Mouse (Mus musculus): ENCODE measurements at regions not wholly inside any gene's neighbourhood (a gene's known extent, or its start where the extent isn't known, plus 50 kb on each side); places are given as distances from the start of the nearest gene placed in this dataset.

DNA sequence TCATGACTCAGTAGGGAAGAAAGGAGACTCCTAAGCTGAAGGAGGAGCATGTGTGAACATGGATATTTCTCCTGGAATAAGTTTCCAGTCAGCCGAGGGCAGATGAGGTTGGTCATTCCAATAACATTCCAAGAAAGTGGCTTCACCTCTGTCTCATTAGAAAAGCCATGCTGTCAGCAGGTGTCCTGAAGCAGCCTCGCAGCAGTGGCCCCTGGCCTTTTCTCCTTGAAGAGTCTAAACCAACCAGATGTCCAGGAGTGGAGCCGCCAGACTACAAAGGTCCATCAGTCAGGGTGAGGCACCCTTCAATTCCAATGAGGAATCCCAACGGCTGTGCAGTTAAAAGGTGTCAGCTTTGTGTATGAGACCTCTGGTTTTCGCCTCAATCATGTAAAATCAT is 197.2 kb upstream of the Klf3 start:
- peak; percentile 50 for DNase-seq (ENCODE audit: low read depth, low spot score)

DNA sequence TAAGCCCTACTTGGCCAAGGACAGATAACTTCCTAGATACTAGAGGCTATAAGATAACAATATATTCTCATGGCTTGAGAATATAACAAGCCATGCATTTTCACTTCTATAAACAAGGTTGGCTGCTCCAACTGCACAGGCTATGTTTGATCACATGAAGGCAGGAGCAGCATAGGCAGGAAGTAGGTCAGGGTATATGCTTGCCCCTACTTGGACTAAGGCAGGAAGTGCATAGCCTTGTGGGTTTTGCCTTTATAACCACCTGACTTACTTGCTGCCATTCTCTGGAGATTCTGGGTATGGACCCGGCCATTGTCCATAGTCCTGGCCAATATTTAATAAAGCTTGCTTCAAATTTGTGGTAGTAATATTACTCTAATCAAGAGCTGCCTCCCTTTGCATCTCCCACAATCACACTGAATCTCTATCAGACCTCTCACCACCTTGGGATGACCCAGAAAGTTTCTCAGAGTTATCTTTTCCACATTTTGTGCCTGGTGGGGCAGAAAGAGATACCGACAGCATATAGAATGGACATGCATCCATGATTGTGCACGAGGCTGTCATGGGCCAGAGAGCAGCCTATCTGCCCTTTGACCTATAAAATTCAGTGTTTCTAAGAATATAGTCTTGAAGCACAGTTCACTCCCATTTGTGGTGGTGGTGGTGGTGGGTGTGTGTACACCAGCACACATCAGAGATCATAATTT is 193.7 kb upstream of the Klf3 start:
- DNase-seq (ENCODE audit: low read depth, low spot score): no peak

DNA sequence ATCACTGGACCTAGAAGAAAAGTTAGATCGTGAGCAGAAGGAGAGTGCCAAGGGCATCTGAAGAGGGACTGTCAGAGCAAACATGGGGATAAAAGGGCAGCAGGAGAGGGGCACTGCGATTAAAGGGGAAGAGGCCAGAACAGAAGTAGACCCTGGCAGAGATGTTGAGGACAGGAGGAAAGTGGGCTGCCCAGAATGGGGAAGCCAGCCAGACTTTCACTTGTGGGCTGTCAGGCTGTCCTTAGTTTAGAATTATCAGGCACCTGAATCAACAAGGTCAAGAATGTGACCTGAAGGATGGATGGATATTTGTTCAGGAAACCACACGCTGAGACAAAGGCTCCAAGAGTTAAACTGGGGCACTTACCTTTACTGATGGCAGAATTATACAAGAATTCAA is 193.0 kb upstream of the Klf3 start:
- peak; percentile 78 for DNase-seq (ENCODE audit: low read depth, low spot score)

DNA sequence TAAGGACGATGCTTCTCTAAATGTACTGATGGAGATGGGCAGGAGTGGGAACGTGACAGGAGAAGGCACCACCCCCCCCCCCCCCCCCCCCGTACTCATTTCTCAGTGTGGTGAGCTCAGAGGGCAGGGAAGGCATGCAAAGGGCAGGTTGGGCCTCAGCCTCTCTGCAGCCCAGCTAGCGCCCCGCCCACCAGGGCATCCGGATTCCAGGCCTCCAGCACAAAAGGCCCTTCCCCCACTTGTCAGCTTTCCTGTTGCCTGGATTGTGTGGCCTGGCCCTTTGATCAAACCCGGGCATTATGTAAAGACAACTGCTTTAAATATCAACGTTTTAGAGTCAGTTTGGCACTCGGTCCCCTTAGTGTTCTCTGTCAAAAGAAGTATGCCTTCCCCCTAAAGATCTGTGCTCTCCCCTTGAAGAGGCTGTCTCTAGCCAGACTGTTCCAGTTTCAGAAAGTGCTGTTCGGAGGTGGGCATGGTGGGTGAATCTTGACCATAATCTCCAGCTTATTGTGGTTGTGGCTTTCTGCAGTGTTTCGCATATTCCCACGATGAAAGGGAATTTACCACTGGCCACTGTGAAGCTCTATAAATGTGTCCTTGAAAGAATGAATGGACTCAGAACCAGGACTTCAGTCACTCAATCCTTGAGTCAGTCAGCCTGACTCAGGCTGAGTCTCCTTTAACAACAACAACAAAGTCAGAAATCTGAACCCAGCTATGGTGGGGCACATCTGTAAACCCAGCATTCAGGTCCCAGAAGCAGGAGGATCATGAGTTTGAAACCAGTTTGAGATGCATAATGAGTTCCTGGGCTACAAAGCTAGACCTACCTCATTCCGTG is 192.4 kb upstream of the Klf3 start:
- DNase-seq (ENCODE audit: low read depth, low spot score): peak; percentile 92

DNA sequence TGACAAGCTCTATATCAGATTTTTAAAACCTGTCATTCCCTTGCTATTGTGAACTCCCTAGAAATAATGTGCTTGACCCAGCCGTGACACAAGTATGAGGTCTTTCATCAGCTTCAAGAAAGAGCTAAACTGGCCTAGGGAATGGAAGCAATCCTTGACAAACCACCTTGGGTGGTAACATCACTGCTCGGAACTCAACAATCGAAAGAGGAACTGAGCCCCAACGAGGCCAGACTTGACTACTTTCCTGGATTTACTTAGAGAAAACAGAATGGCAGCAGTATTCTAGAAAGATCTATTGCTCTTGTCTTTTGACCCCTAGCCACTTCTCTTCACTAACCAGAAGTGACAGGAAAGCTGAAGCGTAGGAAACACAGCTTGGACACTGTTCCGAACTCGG is 191.2 kb upstream of the Klf3 start:
- DNase-seq (ENCODE audit: low read depth, low spot score): no peak

DNA sequence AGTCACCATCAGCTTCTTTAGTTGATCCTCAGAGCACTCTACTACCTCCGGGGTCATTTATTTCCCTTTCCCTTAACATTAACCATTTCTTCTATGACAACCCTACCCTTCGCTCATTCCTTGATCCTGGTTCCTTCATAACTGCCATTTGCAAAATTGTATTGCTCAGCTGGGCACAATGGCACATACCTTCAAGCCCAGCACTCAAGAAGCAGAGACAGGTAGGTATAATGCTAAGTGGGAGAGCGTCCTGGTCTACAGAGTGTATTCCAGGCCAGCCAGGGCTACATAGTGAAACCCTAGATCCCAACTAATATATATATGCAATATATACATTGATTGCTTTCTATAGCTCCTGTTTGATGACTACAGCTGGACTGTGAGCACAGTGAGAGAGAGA is 189.5 kb upstream of the Klf3 start:
- no peak for DNase-seq (ENCODE audit: low read depth, low spot score)

DNA sequence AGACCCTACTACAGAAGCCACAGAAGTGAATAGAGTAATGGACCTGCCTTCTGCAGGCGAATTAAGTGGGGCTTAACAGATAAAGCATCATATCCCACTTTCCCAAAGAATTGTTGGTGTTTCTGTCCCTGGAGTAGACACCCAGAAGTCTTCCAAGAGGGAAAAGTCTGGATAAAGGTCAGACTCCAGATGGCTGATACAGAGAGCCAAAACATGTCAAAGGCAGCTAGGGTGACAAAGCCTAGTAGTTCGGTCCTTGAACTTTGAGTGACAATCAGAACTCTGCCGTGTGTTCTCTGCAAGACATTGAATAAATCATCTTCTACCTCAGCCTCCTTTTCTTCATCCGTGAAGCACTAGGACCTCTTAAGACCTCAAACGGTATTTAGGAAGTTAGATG is 185.1 kb upstream of the Klf3 start:
- DNase-seq (ENCODE audit: low read depth, low spot score): no peak

DNA sequence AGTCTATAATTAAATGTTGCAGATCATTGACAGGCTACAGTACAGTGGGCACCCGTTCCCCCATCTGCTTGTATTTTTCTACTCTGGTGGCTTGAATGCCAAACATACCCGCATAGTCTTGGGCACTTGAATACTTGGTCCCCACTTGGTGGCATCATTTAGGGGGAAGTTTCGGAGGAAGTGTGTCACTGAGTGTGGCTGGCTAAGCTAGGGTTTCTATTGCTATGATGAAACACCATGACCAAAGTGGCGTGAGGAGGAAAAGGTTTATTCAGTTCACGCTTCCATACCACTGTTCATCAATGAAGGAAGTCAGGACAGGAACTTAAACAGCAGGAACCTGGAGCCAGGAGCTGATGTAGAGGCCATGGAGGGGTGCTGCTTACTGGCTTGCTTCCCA is 183.4 kb upstream of the Klf3 start:
- DNase-seq (ENCODE audit: low read depth, low spot score): no peak

DNA sequence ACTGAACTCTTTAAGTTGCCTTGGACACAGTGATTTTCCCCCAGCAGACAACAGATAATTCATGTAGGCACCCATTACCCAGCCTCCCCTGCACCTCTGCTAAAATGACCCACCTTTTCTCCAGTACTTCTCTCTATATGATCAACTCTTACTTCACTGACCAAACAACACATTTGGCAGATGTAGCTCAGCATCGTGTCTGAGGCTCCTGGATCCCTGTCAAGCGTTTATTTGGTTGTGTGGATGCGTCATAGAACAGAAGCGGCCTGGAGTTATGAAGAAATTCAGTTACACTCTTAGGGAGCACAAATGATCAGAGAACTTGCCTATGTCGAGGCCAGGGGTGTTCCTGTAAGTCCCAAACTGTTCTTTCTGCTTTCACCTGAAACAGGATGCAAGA is 182.5 kb upstream of the Klf3 start:
- no peak for DNase-seq (ENCODE audit: low read depth, low spot score)

DNA sequence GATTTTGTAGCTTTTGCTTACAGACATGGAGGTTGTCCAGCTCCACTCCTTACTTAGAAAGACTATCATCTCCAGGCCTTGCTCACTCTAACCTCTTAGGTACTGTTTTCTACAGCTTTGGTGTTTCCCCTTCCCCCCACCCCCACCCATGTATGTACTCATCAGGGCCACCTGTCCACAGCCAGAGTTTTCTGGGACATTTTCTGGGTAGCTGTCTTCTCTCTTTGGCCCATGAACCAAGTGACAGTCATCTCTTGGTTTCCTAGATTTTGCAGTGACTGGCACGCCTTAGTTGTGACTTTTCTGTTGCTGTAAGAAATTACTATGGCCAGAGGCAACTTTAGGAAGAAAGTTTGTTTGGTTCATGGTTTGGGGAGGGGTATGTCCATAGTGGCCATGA is 181.8 kb upstream of the Klf3 start:
- DNase-seq (ENCODE audit: low read depth, low spot score): no peak

DNA sequence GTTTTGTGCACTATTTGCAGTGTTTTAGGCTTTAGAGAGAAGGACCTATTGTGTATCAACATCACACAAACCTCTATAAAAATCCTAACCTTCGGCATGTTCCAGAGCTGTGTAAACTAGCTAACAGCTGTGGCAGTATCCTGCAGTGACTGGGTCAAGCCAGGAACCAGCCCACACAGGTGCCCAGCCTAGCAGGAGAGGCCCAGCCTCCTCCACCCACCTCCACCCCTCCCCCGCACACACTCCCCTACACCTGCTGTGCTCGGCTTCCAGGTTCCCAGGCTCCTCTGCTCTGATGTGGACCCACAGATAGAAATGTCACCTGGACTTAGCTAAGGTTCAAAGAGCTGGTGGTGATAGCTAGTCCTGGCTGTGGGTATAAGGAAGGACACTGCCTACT is 179.5 kb upstream of the Klf3 start:
- DNase-seq (ENCODE audit: low read depth, low spot score): no peak

DNA sequence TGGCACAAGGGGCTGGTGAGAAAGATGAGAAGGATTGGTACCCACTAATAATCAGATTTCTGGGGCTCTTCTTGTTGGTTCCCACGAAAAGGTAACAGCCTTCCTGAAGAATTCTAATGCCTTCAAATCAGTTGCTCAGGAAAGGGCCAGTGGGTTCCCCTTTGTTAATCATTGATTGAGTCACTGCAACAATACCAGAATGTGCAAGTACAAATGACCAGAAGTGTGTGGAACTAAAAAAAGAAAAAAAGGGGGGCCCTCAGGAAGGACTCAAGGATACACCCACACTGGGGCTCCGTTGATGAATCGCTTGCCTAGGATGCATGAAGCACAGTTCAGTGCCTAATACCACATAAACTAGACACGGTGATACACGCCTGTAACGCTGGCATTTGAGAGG is 179.0 kb upstream of the Klf3 start:
- no peak for DNase-seq (ENCODE audit: low read depth, low spot score)

DNA sequence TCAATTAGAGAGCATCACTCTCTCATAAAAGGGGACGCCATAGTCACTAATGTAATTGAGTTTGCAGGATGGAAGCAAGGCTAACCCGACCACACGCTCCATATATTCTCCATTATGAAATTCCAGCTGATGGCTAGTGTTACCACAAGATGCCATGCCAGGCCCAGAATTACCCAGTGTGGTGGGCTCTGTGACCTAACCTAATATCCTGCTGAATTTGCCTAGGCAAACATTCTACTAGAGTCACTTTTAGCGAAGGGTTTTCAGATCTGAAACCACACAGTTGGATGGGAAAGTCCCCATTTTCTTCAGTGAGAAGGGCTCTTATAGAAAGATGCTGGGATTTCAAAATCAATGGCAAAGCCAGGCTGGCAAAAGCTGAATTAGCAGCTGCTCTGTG is 177.8 kb upstream of the Klf3 start:
- no peak for DNase-seq (ENCODE audit: low read depth, low spot score)

DNA sequence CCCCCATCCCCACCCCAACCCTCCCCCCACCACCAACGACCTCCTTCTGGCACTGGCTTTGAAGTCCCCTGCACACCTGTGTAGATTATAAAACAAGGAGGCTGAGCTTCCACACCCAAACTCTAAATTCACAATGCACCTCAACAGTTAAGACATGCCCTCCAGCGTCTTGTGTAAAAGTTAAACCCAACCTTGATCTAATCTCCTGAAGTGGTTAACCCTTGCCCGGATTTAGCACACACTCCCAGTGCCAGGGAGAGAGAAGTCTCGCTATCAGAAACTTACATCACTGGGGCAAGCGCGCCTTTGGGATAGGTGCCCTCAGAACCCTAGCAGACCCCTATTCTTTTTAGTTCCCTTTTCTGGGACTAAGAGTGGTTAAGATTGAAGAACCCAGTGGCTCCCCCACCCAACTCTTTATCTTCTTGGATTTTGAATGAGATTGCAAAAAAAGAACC is 177.3 kb upstream of the Klf3 start:
- no peak for DNase-seq (ENCODE audit: low read depth, low spot score)

DNA sequence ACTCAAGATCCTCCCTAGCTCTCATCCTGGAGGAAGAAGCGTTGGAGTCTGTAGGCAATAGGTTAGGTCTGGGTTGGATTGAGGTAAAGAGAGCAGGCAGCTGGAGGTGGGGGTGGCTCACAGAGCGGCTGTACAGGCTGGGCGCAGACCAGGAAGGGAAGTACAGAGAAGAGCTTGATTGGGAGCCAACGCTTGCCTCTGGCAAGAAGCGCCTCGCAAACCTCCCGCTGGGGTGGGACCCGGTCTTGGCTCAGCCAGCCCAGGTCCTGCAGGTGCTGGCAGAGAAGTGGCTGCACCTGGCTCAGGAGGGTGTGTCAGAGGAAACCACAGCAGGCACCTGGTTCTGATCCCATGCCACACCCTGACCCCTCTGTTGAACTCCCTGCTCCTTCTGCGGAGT is 176.8 kb upstream of the Klf3 start:
- DNase-seq (ENCODE audit: low read depth, low spot score): no peak

DNA sequence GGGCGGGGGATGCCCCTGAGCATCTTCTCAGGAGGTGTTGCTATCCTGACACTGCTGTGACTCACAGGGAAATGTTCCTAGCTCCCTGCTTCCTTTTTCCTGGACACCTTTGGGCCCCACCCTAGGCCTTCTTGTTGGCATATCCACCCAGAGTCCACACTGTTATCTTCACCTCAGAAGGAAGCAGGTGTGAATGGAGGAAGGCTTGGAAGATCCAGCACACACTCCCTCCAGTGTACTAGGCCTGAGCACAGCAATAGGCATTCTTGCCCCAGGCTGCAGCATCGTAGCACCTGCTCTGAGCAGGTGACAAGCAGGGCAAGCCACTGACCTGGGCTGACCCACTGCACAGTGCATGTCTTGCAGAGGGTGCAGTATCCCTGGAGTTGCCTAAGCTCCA is 172.6 kb upstream of the Klf3 start:
- no peak for DNase-seq (ENCODE audit: low read depth, low spot score)

DNA sequence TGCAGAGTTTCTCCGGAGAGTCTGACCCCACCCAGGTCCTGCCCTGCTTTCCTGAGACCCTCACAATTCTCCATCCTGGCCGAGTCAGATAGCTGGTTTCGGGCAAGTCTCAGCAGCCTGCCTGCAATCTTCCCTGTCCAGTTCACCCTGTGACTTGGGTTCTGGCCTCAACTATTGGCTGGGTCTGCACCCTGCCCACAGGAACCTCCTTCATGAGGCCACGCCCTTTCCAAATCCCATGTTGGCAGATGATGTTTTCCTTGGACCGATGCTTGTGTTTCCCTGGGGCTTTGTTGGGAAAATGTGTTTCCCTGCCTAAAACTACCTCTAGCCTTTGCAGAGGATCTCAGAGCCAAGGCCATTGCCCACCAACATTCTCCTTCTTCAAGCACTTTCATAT is 171.0 kb upstream of the Klf3 start:
- DNase-seq (ENCODE audit: low read depth, low spot score): no peak

DNA sequence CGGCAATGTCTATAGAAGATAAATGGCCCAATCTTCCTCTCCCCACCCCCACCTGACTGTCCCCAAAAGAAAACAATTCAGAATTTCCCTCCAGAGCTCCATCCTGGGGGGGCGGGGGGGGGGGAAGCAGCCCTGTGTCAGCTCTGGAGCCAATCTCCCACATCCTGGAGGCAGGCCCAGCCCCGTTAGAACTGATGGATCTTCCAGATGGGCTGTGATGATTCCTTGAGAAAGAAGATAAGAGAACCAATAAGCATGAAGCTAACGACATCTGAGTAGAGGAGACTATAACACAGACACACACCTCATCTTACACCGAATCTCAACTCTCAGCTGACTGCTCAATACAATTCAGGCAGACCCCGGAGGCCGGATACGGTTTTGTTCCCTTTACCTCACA is 169.2 kb upstream of the Klf3 start:
- DNase-seq (ENCODE audit: low read depth, low spot score): no peak

DNA sequence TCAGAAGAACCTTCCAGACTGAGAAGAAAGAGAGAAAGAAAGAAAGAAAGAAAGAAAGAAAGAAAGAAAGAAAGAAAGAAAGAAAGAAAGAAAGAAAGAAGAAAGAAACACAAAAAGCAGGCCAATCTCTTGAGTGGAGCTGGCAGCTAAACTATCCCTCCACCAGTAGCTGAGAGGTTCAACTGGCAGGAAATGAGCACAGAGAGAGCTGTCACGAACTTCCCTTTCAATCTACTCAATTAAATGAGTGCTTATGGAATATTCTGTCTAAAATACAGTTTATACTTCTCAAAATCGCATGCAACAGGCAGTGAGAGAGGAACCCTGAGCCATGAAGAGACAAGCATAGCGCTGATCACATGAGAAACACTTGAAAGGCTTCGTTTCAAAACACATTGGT is 168.5 kb upstream of the Klf3 start:
- no peak for DNase-seq (ENCODE audit: low read depth, low spot score)

DNA sequence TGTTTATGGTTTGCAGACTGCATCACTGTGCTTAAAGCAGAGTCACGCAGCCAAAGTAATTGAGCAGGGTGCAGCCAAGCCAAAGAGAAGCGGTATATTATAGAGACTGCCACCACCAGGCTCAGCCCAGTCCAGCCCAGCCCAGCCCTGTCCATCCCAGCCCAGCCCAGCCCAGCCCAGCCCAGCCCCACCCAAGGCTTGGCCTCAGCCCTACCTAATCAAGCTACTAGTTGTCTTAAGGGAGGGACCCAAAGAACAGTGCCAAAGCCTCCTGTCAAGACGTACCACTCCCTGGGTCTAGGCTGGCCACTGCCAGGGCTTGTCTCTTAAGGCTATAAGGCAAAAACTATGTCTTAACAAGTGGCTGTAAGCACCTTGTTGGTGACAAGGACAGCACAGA is 166.9 kb upstream of the Klf3 start:
- no peak for DNase-seq (ENCODE audit: low read depth, low spot score)

DNA sequence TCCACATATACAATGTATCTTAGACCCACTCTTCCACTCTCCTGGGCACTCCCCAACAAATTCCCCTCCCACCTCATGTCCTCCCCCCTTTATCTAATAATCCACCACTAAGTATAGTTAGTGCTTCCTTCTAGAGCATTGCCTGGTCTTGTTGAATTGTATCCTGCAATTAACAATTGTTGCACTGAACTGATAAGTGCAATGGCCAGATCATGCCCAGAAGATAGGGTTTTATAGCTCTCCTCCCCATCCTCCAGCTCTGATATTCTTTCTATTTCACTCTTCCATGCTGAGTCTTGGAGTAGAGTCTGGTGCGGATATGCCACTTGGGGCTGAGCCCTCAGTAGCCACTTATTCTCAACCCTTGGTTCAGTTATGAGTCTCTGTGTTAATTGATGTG is 159.6 kb upstream of the Klf3 start:
- DNase-seq (ENCODE audit: low read depth, low spot score): no peak

DNA sequence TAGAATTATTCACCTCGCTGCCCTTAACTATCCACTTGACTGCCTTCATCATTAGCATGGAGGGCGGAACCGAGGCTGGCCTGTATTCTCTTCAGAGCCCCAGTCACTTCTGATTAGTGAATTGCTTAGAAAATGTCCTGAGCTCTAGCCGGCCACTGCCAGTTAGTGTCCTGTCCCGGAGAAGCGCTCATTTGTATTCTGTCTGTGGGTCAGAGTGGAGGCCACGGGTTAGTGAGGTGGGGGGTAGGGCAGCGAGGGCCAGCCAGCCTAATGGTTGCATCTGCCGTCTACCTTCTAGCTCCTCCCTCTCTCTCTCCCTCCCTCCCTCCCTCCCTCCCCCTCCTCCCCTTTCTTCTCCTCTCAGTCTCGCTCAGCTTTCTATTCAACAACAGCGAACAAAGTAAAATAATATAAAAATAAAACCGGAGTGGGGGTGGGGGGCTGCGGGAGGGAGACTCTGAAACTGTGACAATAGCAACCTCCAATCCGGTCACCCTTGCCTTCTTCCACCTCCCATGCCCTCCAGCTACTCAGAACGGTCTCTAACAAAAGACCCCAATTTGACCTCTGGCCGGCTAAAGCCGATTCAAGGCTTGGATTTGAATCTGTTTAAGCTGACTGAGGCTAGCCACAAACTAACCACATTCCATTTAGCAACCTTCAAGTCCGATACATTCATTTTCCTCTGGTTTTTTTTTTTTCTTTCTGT is 155.6 kb upstream of the Klf3 start:
- peak; percentile 78 for DNase-seq (ENCODE audit: low read depth, low spot score)

DNA sequence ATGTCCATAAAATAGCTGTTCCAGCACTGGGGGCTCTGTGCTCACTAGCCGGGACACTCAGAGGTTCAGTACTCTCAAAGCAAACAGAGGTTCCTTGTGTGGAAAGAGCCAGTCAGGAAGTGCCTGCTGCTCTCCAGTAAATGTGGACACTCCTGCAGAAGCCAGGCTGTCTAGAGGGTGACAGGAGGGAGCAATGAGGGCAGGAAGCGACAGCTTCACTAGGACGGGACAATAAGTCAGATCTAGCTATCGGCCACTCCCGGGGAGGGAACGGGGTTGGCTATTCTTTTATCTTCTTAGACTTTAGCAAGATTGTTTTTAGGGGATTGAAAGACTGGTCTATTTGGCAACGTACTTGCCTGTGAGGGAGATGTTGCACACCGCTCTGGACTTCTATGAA is 154.7 kb upstream of the Klf3 start:
- peak; percentile 61 for DNase-seq (ENCODE audit: low read depth, low spot score)

All from mesoderm, embryonic 11.5 days (tissue).